Mouse (Mus musculus): ENCODE data around the gene Mapkapk5.
A peak's percentile ranks its signal among the peaks of the same experiment; 100 is the strongest.
"Not testable (repeated sequence)": the region's sequence is repeated elsewhere in the genome, so short reads cannot be mapped to it uniquely, and the experiment has no call there.

The Mapkapk5 gene

GRCm38 (mm10) chr5:121566035-121566681 lies 20.5 kb upstream of the Mapkapk5 start:
- DNase-seq (ENCODE audit: inconsistent age in 2 of 2, low spot score in 1 of 2), result peak in 1 of 2 experiments; percentile 60

DNA sequence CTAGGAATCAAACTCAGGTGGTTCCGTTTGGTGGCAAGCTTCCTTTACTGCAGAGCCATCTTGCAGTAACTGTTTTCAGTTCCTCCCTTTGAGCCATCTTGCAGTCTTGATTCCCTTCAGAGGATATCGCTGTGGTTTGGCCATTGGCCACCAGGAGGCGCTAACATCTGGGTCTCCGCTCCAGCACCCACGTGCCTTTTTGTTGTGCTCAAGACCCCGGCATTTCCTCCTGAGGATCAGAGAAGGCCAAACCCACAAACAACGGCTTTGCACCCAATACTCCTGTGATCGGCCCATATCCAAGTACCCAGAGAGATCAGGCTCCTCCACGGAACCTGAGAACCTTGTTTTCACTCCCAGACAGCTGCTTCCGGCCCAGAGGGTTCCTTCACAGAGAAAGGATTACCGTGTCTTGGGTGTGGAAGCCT lies 18.8 kb upstream of the Mapkapk5 start:
- peak; percentile 88 to 96 for DNase-seq (ENCODE audit: inconsistent age in 2 of 2, low spot score in 1 of 2)

GRCm38 (mm10) chr5:121562436-121562835 lies 16.7 kb upstream of the Mapkapk5 start:
- no peak for DNase-seq (ENCODE audit: inconsistent age in 2 of 2, low spot score in 1 of 2)

DNA sequence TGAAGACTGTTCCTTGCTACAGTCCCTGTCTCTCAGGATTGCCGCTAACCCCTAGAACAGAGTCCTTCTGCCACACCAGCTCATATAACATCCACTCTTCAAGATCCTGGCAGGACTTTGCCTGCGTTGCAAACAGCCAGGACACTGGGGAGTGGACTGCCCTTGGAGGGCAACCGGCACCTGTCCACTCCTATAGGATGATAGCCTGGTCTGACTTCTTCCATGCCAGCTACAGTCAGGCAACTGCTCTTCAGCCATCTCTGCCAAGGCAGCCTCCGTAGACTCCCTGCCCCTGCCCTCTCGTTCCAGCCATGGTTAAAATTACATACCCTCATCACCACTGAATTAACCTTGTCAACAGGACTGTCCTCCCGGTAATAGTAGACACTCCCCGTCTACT lies 3.5 kb upstream of the Mapkapk5 start:
- no peak for DNase-seq (ENCODE audit: inconsistent age in 2 of 2, low spot score in 1 of 2)

DNA sequence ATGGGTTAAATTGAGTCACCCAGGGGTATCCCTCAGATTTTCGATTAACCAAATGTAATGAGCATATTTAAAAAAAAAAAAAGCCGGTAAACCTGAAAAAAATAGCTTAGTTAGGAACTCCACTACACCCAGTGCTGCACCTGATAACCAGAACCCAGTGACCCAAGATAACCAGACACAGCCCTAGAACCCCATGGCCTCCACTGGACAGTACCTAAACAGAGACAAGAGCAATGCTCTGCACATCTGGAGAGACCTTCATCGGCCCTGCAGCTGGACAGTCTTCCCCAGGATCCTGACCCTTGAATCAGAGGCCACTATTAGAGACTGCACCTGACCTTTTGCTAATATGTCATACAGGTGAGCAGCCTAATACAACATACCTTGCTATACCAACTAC lies 1.4 kb upstream of the Mapkapk5 start:
- no peak for DNase-seq (ENCODE audit: inconsistent age in 2 of 2, low spot score in 1 of 2)

DNA sequence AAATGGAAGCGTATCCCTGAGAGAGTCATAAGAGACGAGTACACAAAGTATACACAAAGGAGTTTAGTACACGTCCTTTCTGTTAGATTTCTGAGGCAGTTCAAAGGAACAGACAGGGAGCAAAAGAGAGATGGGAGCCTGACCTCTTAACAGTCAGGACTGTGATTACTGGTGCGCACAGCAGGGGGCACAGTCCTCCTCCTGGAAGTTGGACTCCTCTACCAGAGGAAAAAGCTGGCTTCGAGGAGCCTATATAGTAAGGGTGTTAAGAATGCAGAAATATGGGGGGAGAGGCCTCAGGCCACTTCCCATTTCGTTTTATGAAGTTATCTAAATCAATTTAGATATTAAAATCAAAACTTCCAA lies 808 bp upstream of the Mapkapk5 start:
- peak; percentile 61 to 80 for DNase-seq (ENCODE audit: inconsistent age in 2 of 2, low spot score in 1 of 2)

- peak in 1 of 2 experiments; percentile 82 for DNase-seq (ENCODE audit: inconsistent age in 2 of 2, low spot score in 1 of 2)
Observed at GRCm38 (mm10) chr5:121544910-121545792, 554 bp downstream of the Mapkapk5 start, which contains the start of the genes Adam1a and Gm42878. Adam1a (minus strand) TSS chr5:121545482. Gm42878 (minus strand) TSS chr5:121545482.

DNA sequence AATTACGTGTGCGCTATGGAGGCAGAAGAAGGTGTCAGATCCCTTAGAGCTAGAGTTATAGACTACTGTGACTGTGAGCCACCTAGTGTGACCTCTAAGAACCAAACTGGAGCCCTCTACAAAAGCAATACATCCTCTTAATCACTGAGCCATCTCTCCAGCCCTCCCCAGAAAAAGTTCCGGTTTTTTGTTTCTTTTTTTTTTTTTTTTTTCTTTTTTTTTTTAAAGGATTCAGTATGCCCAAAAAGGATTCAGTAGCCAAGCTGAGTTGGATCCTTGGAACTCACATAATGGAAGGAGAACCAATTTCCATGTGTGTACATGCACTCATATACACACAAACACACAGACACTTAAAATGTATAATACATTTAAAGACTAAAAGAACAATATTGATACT lies 2.3 kb downstream of the Mapkapk5 start:
- DNase-seq (ENCODE audit: inconsistent age in 2 of 2, low spot score in 1 of 2), result no peak

GRCm38 (mm10) chr5:121541235-121541634 lies 4.5 kb downstream of the Mapkapk5 start:
- no peak for DNase-seq (ENCODE audit: inconsistent age in 2 of 2, low spot score in 1 of 2)

DNA sequence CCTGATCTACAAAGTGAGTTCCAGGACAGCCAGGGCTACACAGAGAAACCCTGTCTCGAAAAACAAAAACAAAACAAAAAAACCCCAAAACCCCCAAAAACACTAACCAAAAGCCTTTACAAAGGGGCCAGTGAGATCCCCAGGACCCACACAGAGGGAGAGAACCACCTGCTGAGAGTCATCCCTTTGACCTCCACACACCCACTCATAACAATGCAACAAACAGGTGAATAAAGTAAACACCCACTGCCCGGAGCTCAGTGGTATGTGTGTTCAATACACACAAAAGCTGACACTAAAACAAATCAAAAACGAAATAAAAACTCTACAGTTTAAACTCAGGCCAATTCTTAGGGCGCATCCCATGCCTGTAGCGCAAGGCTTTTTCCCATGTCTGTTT lies 5.6 kb downstream of the Mapkapk5 start:
- DNase-seq (ENCODE audit: inconsistent age in 2 of 2, low spot score in 1 of 2), result no peak

GRCm38 (mm10) chr5:121537588-121537987 lies 8.1 kb downstream of the Mapkapk5 start:
- no peak for DNase-seq (ENCODE audit: inconsistent age in 2 of 2, low spot score in 1 of 2)

- DNase-seq (ENCODE audit: inconsistent age in 2 of 2, low spot score in 1 of 2), result no peak
Observed at GRCm38 (mm10) chr5:121536921-121537555, 8.7 kb downstream of the Mapkapk5 start.

DNA sequence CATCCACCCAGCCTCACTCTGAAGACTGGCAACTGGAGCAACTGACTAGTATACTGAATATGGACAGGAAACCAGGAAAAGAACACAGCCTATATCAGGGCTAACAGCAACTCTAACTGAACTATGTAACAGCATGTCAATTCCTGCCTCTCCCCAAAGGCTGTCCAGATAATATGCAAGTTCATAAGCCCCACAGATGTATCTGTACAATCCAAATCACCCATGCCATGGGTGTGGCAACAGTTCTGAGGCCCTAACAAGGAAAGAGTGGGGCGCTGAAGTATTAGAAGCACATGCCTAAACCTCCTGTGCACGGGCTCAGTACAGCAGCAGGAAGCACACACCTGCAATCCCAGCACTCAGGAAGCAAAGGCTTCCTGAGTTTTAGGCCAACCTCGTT lies 10.6 kb downstream of the Mapkapk5 start:
- DNase-seq (ENCODE audit: inconsistent age in 2 of 2, low spot score in 1 of 2), result no peak

DNA sequence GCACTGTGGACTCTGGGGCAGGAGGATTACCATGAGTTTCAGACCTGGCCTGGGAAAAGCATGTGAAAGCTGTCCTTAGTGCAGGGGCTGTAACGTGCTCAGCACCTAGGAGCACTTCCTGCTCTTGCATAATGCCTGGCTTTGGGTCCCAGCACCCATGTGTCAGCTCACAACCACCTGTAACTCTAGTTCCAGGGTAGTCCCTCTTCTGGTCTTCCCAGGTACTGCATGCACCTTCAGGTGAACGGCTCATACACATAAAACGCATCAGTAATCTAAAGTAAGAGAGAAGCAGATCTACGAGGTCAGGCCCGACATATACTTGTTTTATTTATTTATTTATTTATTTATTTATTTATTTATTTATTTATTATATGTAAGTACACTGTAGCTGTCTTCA lies 11.2 kb downstream of the Mapkapk5 start:
- no peak for DNase-seq (ENCODE audit: inconsistent age in 2 of 2, low spot score in 1 of 2)

DNA sequence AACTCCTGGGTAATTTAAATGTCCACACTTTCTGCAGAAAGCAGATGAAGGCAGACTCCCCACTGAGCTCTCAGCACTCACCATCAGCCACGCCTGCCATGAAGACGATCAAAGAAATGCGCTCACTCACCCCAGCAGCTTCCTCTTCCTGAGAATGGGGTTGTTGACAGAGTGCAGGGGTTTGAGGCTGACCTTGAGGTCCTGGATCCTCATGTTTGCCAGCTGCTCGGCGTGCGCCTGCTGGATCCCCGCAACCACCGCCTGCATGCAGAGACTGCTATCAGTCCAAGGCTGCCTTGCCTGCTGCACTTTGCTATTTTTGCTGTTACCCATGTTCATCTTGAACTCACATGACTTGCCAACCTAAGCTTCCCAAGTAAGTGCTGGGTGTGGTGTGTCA lies 18.7 kb downstream of the Mapkapk5 start:
- DNase-seq (ENCODE audit: inconsistent age in 2 of 2, low spot score in 1 of 2), result peak in 1 of 2 experiments; percentile 64

DNA sequence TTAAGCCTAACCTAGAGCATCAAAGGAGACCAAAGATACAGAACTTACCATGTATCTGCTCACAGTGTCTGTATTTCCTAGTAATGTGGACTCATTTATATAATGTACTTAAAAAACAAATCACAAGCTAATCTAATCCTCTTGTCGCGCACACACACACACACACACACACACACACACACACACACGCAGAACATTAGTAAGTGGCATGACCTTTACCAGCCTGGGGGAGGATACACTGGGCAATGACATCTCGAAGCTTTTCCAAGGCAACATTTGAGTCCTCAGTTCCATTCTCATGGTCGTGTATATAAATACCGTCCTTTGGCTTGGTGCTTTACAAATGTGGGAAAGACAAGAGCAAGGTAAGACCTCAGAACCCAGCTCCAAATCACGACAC lies 19.2 kb downstream of the Mapkapk5 start:
- peak; percentile 39 to 82 for DNase-seq (ENCODE audit: inconsistent age in 2 of 2, low spot score in 1 of 2)

DNA sequence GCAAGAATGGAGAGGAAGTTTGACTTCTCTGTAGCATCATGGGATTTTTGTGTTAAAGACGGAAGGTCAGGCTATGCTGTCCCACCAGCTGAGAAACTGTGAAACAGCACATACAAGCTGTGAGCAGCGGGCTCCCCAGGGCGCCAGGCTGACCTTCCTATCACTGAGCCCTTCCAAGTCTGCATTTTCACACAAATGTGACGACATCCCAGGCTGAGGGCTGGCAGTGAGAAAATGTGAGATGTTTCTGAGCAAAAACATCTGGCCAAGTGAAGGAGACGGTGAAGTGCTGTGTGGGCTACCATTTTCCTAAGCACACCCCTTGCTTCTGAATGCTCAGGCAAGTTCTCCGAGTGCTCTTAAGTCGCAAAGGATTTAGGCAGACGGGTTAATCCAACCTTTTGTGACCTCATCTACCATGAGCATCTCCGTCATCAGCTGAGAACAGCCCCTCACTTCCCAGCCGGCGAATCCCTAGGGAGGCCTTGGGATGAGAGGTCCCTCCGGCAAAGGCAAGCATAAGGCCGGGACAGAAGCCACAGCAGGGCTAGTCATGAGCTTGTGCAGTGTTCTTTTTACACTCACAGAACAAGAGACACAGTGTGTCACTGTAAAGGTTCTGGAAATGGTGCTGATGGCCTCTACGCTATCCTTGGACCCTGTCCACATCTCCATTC lies 19.8 kb downstream of the Mapkapk5 start:
- no peak for DNase-seq (ENCODE audit: inconsistent age in 2 of 2, low spot score in 1 of 2)

DNA sequence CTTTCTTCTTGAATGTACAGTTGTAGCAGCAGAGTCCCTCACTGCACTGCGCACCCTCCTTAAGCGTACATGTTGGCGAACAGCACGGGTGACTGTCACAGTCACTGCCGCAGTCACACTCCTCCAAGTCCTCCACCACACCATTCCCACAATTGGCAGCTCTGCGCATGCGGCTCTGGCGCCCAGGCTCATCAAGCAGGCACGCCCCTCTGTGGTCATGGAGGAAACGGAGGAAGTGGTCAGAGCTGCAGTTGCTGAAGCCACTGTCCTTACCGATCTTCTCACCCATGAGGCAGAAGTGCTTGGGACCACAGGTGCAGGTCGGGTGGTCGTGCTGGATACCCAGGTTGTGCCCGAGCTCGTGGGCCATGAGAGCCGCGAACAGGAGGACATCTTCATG lies 25.9 kb downstream of the Mapkapk5 start:
- DNase-seq (ENCODE audit: inconsistent age in 2 of 2, low spot score in 1 of 2), result not testable (repeated sequence)

- no peak for DNase-seq (ENCODE audit: inconsistent age in 2 of 2, low spot score in 1 of 2)
Observed at GRCm38 (mm10) chr5:121518983-121519382, 26.7 kb downstream of the Mapkapk5 start.

GRCm38 (mm10) chr5:121510009-121510408 lies 35.7 kb downstream of the Mapkapk5 start:
- DNase-seq (ENCODE audit: inconsistent age in 2 of 2, low spot score in 1 of 2), result no peak

DNA sequence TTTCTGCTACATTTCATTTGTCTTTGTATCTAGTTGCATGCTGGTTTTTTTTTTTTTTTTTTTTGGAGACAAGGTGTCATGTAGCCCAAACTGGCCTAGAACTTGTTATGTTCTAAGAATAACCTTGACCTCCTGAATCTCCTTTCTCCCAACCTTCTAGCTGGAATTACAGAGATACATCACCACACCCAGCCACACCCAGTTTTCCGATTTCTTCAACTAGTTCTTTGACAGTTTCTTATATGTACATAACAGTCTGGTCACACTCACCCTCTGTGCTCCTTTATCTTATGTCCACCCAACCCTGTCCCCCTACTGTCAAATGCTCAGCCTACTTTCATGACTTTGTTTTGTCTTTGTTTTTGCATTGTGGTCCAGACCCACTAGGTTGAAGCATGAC lies 38.9 kb downstream of the Mapkapk5 start:
- no peak for DNase-seq (ENCODE audit: inconsistent age in 2 of 2, low spot score in 1 of 2)

Data from adrenal gland, adult (tissue).